Mouse (Mus musculus) limb, embryonic 10.5 days (tissue): ENCODE results near the gene Atp2a2. TPM values are rescaled to one million over a fixed set of nuclear protein-coding genes. Genes with fewer than 3 reads are reported as not detected.

Experiments used
- DNase-seq: peaks from one replicate; pipeline ENCODE4 v3.0.0-alpha.2; 2017; ENCODE audit warnings: low spot score
- H3K27ac ChIP-seq: fragments of 300-500 bp; sonication (generic); 2 replicates; pipeline ENCODE4 v1.5.1; 2016; ENCODE audit warnings: mild to moderate bottlenecking
- H3K27me3 ChIP-seq: fragments of 300-500 bp; sonication (generic); 2 replicates; pipeline ENCODE4 v1.6.1; 2016; ENCODE audit warnings: low read depth, mild to moderate bottlenecking; ENCODE audit not compliant: poor library complexity, severe bottlenecking
- H3K36me3 ChIP-seq: fragments of 300-500 bp; sonication (generic); 2 replicates; pipeline ENCODE4 v1.6.1; 2016; ENCODE audit warnings: mild to moderate bottlenecking, moderate library complexity
- H3K4me1 ChIP-seq: fragments of 300-500 bp; sonication (generic); 2 replicates; pipeline ENCODE4 v1.6.1; 2016
- H3K4me3 ChIP-seq: fragments of 300-500 bp; sonication (generic); 2 replicates; pipeline ENCODE4 v1.5.1; 2016; ENCODE audit warnings: mild to moderate bottlenecking, moderate library complexity
- H3K9me3 ChIP-seq: fragments of 300-500 bp; sonication (generic); replicated peaks from 2 replicates; pipeline ENCODE4 v1.6.1; 2016; ENCODE audit warnings: mild to moderate bottlenecking
- whole genome bisulfite sequencing: fragments of 180-500 bp; shearing (Covaris S2); methylation state at CpG from one replicate; pipeline ENCODE4 v1.1.7; 2016; 5-methylcytosine and 5-hydroxymethylcytosine counted together
- polyA plus RNA-seq: library from polyadenylated mRNA; unstranded; fragments of >200 nt; fragmentation: Nextera tagmentation; extraction: Ambion mirVana; gene quantifications from 2 replicates; pipeline ENCODE4 v1.2.1, GENCODE M21; 2016

The Atp2a2 gene
- polyA plus RNA-seq, 1 experiment from 2014 or later, result 39.0 TPM

DNA sequence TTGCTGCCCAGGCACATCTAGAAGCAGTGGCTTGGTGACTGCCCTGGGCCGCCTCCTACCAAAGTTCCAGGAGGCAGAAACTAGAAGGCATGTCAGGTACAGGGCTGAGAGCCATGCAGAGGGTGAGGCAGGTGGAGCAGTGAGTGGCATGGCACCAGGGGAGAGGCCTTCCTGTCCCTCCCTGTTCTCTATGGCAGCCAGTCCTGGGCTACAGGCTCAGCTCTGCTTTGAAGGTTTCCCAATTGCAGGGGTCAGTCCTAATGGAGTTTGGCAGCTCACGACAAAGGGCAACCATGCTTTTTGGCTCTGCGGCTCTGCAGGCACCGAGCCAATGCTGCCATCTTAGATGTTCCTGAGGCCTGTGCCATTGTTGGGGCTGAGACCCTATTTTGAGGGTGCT lies 47.6 kb downstream of the Atp2a2 start:
- H3K27ac ChIP-seq, result no peak overlapping the region
- peaks cover 93% of the 10 kb centered on the region for H3K36me3 ChIP-seq
- no peaks in the 10 kb centered on the region for H3K9me3 ChIP-seq
- no peak overlapping the region for H3K4me3 ChIP-seq
- DNase-seq, result no peak
- no peaks in the 10 kb centered on the region for H3K4me1 ChIP-seq
- 95% methylated on average over 4 of the region's 4 CpGs for WGBS
- H3K27me3 ChIP-seq, result no peaks in the 10 kb centered on the region

DNA sequence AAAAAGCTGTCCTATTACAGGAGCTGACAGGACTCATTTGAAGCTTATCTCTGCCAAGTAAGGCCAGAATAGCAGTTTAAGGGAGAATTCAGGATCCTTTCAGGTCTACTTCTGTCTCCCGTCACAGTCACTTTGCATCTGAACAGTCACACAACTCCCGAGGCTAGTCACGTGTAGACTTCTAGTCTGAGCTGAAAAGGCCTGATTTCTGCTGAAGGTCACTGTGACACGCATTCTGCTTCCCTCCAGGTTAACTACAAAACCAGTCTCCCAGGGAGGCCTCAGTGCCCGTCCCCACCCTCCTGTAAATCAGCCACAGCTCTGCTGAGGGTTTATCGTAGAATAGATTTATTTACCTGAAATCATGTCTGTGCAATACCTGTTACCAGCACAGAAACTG lies 48.8 kb downstream of the Atp2a2 start:
- Histone ChIP-seq H3K9me3 (no peaks in the 10 kb centered on the region), H3K27me3 (no peaks in the 10 kb centered on the region), H3K4me1 (no peaks in the 10 kb centered on the region), H3K36me3 (peaks cover 91% of the 10 kb centered on the region), H3K27ac (no peak overlapping the region), H3K4me3 (no peak overlapping the region)
- WGBS, result 82% methylated on average over 6 of the region's 6 CpGs
- no peak for DNase-seq

GRCm38 (mm10) chr5:122452194-122452593 lies 49.8 kb downstream of the Atp2a2 start:
- H3K27ac ChIP-seq, result no peak overlapping the region
- H3K4me3 ChIP-seq, result no peak overlapping the region
- WGBS, result 83% methylated on average over 7 of the region's 7 CpGs
- no peaks in the 10 kb centered on the region for H3K4me1 ChIP-seq
- no peaks in the 10 kb centered on the region for H3K9me3 ChIP-seq
- H3K36me3 ChIP-seq, result peaks cover 89% of the 10 kb centered on the region
- H3K27me3 ChIP-seq, result no peaks in the 10 kb centered on the region
- no peak for DNase-seq

- Histone ChIP-seq H3K4me3 (no peak overlapping the region), H3K9me3 (no peaks in the 10 kb centered on the region), H3K27ac (no peak overlapping the region), H3K27me3 (no peaks in the 10 kb centered on the region), H3K4me1 (0 out of 2 replicates have a peak, but pooled peaks cover 3% of the 10 kb centered on the region), H3K36me3 (peaks cover 89% of the 10 kb centered on the region)
- 93% methylated on average over 5 of the region's 5 CpGs for WGBS
- DNase-seq, result no peak
These were observed 50.7 kb downstream of the Atp2a2 start for GRCm38 (mm10) chr5:122451324-122451723.

- Histone ChIP-seq H3K4me3 (no peak overlapping the region), H3K36me3 (peaks cover 89% of the 10 kb centered on the region), H3K4me1 (0 out of 2 replicates have a peak, but pooled peaks cover 3% of the 10 kb centered on the region), H3K27me3 (no peaks in the 10 kb centered on the region), H3K27ac (no peak overlapping the region), H3K9me3 (no peaks in the 10 kb centered on the region)
- 80% methylated on average over 5 of the region's 5 CpGs for WGBS
- DNase-seq, result no peak
These were observed 51.1 kb downstream of the Atp2a2 start for GRCm38 (mm10) chr5:122450913-122451317.

DNA sequence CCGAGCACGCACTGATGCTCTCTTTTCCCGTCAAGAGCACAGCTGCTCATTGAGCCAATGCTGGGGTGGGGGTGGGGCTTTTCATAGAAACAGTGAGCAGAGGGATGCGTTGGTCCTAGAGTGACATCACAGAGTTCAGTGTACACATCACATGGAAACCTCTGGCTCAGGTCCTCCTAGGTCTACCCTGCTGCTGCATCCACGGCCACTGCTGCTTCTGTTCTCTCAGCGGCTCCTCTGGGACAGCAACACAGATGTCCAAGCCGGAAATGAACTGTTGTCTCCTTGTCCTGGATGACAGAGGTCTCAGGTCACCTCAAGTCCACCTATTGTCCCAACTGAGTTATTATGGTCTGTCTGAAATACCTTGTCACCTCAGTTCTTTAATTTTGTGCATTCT lies 52.1 kb downstream of the Atp2a2 start:
- Histone ChIP-seq H3K9me3 (no peaks in the 10 kb centered on the region), H3K36me3 (peaks cover 89% of the 10 kb centered on the region), H3K4me3 (no peak overlapping the region), H3K27me3 (no peaks in the 10 kb centered on the region), H3K27ac (no peak overlapping the region), H3K4me1 (0 out of 2 replicates have a peak, but pooled peaks cover 3% of the 10 kb centered on the region)
- 86% methylated on average over 7 of the region's 7 CpGs for WGBS
- DNase-seq, result no peak

DNA sequence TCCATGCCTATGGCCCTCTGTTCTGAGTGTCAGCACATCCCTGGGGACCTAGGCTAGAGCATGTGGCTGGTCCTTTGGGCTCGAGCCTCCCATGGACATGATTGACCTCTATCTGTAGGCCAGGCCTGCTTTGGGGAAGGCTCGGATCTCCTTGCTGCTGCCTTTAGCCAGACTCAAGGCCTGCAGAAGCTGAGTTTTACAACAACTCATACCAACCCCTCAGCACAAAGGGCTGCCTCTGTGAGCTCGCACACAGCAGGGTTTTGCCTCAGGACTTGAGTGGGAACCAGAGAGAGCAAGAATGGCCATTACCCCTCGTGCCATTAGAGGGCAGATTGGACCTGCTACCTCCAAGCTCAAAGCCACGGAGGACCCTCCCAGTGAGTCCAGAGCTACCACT lies 53.2 kb downstream of the Atp2a2 start:
- Histone ChIP-seq H3K27me3 (no peaks in the 10 kb centered on the region), H3K4me3 (no peak overlapping the region), H3K9me3 (no peaks in the 10 kb centered on the region), H3K27ac (no peak overlapping the region), H3K36me3 (peaks cover 89% of the 10 kb centered on the region), H3K4me1 (0 out of 2 replicates have a peak, but pooled peaks cover 3% of the 10 kb centered on the region)
- DNase-seq, result no peak
- 81% methylated on average over 5 of the region's 5 CpGs for WGBS

GRCm38 (mm10) chr5:122447857-122448256 lies 54.2 kb downstream of the Atp2a2 start:
- Histone ChIP-seq H3K27ac (no peak overlapping the region), H3K4me3 (no peak overlapping the region), H3K9me3 (no peaks in the 10 kb centered on the region), H3K36me3 (peaks cover 89% of the 10 kb centered on the region), H3K4me1 (0 out of 2 replicates have a peak, but pooled peaks cover 3% of the 10 kb centered on the region), H3K27me3 (no peaks in the 10 kb centered on the region)
- 92% methylated on average over 8 of the region's 8 CpGs for WGBS
- DNase-seq, result no peak

- no peak overlapping the region for H3K27ac ChIP-seq
- WGBS, result 93% methylated on average over 11 of the region's 11 CpGs
- 0 out of 2 replicates have a peak, but pooled peaks cover 3% of the 10 kb centered on the region for H3K4me1 ChIP-seq
- DNase-seq, result no peak
- H3K36me3 ChIP-seq, result peaks cover 93% of the 10 kb centered on the region
- no peaks in the 10 kb centered on the region for H3K9me3 ChIP-seq
- no peaks in the 10 kb centered on the region for H3K27me3 ChIP-seq
- no peak overlapping the region for H3K4me3 ChIP-seq
These were observed 56.9 kb downstream of the Atp2a2 start for GRCm38 (mm10) chr5:122445051-122445610.

DNA sequence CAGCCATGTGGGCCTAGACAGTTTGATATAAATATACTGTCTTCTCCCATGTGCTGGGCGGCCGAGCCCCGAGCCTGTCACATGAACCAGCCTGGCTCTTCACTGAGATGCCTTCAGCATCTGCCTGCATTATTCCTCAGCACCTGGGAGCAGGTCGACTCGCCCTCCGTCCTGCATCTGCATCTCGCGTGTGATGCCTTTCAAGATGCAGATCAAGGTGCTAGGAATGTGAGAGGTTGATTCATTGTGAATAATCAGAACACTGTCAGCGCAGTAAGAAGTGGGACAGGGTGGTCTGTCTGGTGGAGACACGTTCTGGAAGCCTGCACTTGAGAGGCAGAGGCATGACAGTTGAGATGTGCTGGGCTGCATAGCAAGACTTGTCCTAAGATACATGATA lies 57.5 kb downstream of the Atp2a2 start:
- Histone ChIP-seq H3K4me3 (no peak overlapping the region), H3K27ac (no peak overlapping the region), H3K36me3 (peaks cover 95% of the 10 kb centered on the region), H3K4me1 (0 out of 2 replicates have a peak, but pooled peaks cover 3% of the 10 kb centered on the region), H3K9me3 (no peaks in the 10 kb centered on the region), H3K27me3 (no peaks in the 10 kb centered on the region)
- WGBS, result 95% methylated on average over 10 of the region's 10 CpGs
- DNase-seq, result no peak

GRCm38 (mm10) chr5:122440095-122440630 lies 61.9 kb downstream of the Atp2a2 start:
- Histone ChIP-seq H3K27ac (no peak overlapping the region), H3K4me1 (no peaks in the 10 kb centered on the region), H3K4me3 (no peak overlapping the region), H3K9me3 (no peaks in the 10 kb centered on the region), H3K27me3 (no peaks in the 10 kb centered on the region), H3K36me3 (peaks cover 100% of the 10 kb centered on the region)
- WGBS, result 98% methylated on average over 12 of the region's 12 CpGs
- no peak for DNase-seq

- no peaks in the 10 kb centered on the region for H3K27me3 ChIP-seq
- H3K9me3 ChIP-seq, result no peaks in the 10 kb centered on the region
- no peaks in the 10 kb centered on the region for H3K4me1 ChIP-seq
- H3K36me3 ChIP-seq, result peaks cover 100% of the 10 kb centered on the region
- 94% methylated on average over 19 of the region's 19 CpGs for WGBS
- DNase-seq, result no peak
- H3K27ac ChIP-seq, result no peak overlapping the region
- H3K4me3 ChIP-seq, result no peak overlapping the region
These were observed 62.5 kb downstream of the Atp2a2 start for GRCm38 (mm10) chr5:122439400-122440094.

DNA sequence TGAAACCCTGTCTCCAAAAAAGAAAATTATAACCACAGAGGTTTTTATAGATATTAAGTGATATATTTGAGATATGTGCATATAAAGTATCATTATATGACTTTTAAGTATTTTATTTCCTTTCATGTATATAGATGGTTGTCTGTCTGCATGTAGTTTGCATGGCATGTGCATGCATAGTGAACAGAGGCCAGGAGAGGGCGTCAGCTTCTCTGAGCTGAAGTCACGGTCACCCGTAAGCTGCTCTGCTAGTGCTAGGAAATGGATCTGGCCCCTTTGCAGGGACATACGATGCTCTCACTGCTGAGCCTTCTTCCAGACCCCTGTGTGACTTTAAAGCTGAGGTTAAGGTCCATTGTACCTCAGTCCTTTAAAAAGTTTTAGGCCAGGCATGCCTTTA lies 67.5 kb downstream of the Atp2a2 start:
- Histone ChIP-seq H3K36me3 (peaks cover 100% of the 10 kb centered on the region), H3K4me1 (no peaks in the 10 kb centered on the region), H3K27ac (no peak overlapping the region), H3K27me3 (no peaks in the 10 kb centered on the region), H3K9me3 (no peaks in the 10 kb centered on the region), H3K4me3 (no peak overlapping the region)
- DNase-seq, result no peak
- WGBS, result 83% methylated on average over 4 of the region's 4 CpGs
